Mouse (Mus musculus): ENCODE data around the gene Tmco1.

Tmco1 gene

DNA sequence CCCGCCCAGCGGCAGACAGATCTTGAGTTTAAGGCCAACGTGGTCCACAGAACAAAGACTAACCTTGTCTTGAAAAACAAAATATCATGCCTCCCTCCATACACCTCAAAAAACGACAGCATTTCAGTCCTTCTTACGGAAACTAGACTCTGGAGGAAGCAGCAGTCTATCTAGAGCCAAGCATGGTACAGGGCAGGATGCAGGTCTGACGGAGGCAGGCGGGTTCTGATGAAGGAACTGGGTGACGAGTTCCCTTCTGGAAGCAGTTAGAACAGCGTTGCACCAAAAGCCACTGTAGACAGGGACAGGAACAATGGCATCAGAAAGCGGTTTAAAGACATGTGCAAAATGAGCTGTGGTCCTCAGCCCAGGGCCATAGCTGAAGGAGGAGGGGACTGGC is 28.1 kb upstream of the Tmco1 start:
- in situ Hi-C loops (cut with MboI; ENCODE audit: low pct_unique_long_range_greater_than_20kb in 1 of 2, low sequenced_read_pairs in 2 of 2, unreplicated experiment in 1 of 2), result loop anchor here in 1 of 2 experiments (25.0 kb wide), 1 partner anchor 1143 kb away; the partner anchor contains the start of genes Dusp27 and Gpa33

DNA sequence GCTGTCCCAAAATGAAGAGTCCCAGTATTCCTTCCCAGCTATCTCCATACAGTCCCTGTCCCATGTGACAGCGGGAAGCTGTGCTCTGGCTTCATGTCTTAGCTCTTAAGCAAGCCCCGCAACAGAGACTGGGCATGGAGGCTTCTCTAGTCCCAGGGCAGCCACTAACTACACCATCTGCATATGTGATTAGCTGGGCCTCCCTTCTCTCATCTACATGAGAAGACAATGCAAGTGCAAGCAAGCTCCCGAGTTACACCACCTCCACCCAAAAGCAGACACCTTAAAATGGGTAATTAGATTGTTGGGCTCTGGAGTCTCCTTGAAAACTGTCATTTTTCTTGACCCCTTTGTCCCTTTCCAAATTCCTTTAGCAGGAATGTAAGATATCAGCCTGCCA is 26.1 kb upstream of the Tmco1 start:
- in situ Hi-C loops (cut with MboI; ENCODE audit: low pct_unique_long_range_greater_than_20kb in 1 of 2, low sequenced_read_pairs in 2 of 2, unreplicated experiment in 1 of 2), result loop anchor here in 1 of 2 experiments (25.0 kb wide), 1 partner anchor 1145 kb away; the partner anchor contains the start of genes Dusp27 and Gpa33

DNA sequence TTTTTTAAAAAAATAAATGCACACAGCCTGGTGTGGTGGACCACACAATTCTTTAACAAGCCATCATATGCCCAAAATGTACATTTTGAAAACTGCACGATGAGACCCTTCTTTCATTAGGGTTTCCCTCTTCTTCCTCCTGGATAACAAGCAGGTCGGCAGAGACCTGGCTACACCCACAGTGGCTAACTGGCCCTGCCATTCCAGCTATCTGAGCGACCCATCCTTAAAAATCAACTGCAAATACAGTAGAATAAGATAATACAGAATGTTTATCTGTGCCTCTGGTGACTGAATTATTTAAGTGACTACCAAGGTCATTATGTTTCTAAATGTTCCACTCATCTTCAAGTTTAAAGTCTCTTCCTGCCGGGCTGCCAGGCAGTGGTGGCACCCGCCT is 25.4 kb upstream of the Tmco1 start:
- in situ Hi-C loops (cut with MboI; ENCODE audit: low pct_unique_long_range_greater_than_20kb in 1 of 2, low sequenced_read_pairs in 2 of 2, unreplicated experiment in 1 of 2), result loop anchor here in 1 of 2 experiments (25.0 kb wide), 1 partner anchor 1145 kb away; the partner anchor contains the start of genes Dusp27 and Gpa33

DNA sequence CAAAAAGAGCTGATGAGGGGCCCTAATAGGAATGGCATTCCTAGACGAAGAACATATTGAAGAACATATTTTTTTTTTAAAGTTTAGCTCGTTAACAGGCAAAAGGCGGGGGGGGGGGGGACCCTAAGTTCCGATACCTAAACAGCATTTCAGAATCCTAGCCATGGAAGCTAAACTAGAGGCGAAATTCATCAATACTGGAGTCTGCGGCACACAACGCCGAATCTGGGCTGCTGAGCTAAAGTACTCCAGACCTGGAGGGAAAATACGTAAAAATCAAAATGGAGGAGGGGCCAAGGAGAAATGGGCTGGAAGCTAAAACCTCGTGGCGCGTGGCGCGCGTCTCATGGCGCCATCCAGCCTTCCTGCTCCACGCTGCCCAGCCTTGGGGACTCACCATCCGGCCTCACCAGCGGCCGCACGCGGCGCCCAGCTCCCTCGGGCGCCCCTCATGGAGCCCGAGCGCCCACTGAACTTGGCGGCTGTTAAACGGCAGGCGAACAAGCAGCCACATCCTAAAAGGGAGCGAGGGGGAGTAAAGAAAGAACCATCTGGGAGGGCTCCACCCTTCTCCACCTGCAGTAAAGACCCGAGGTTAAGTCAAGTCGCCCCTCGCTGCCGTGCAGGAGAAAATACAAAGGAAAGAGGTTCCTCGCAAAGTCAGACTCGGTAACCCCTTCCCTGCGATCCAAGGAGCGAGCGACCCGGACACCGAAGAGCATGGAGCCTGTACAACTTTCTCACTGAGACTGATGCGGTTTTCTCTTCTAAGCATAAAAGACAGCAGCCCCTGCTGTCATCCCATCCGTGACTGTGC is 24.5 kb upstream of the Tmco1 start:
- in situ Hi-C loops (cut with MboI; ENCODE audit: low pct_unique_long_range_greater_than_20kb in 1 of 2, low sequenced_read_pairs in 2 of 2, unreplicated experiment in 1 of 2), result loop anchor here in 1 of 2 experiments (25.0 kb wide), 1 partner anchor 1146 kb away; the partner anchor contains the start of genes Dusp27 and Gpa33

DNA sequence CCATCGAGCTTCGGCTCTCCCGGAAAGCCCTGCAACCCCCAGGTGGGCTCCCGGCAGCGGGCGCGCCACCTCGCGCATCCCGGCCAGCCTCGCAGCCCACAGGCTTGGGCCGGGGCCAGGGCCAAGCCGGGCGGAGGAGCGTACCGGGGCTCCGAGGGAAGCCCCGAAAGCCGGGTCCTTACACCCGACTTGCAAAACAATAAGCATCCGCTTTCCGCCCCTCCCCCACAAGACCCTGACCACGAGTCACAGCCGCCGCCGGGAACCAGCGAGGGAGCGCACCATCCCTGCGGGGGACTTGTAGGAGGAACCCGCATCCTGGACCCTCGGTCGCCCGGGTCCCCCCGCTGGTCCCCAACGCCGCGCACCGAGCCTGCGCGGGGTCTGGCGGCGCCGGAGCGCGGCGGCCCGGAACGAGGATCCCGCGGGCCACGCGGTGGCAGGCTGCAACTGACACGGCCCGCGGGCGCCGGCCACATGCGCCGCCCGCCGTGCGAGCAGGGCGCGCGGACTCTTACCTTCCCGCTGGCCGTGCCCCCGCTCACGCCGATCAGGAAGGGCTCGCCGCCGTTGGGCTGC is 23.8 kb upstream of the Tmco1 start:
- in situ Hi-C loops (cut with MboI; ENCODE audit: low pct_unique_long_range_greater_than_20kb in 1 of 2, low sequenced_read_pairs in 2 of 2, unreplicated experiment in 1 of 2), result loop anchor here in 1 of 2 experiments (25.0 kb wide), 1 partner anchor 1147 kb away; the partner anchor contains the start of genes Dusp27 and Gpa33

DNA sequence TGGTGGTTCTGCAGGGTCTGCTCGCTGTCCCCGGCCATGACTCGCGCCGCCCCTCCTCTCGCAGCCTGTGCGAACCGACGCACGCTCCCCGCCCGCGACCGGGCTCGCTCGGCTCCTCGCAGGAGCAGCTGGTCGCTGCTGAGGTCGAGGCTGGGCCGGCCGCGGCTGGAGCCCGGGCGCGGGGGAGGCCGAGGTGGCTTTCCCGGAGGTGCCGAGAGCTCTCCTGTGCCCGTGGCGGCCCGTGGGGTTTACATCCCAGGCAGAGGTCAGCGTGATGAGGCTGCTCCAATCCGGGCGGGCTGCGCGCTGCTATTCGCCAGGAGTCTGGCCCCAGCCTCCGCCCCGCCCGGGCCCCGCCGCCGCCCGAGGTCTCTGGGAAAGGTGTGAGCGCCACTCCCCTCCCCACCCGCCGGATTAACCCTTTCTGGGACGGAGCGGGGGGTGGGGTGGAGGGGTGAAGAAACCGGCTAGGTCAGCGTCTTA is 23.3 kb upstream of the Tmco1 start:
- in situ Hi-C loops (cut with MboI; ENCODE audit: low pct_unique_long_range_greater_than_20kb in 1 of 2, low sequenced_read_pairs in 2 of 2, unreplicated experiment in 1 of 2), result loop anchor here in 1 of 2 experiments (25.0 kb wide), 1 partner anchor 1148 kb away; the partner anchor contains the start of genes Dusp27 and Gpa33

DNA sequence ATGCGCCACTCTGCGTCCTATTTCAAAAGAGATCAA is 23.0 kb upstream of the Tmco1 start, which contains the start of gene Uck2:
TSS of gene Uck2 (minus strand) at position 1 of the 36 bp plus-strand sequence.
- in situ Hi-C loops (cut with MboI; ENCODE audit: low pct_unique_long_range_greater_than_20kb in 1 of 2, low sequenced_read_pairs in 2 of 2, unreplicated experiment in 1 of 2), result loop anchor here in 1 of 2 experiments (25.0 kb wide), 1 partner anchor 1148 kb away; the partner anchor contains the start of genes Dusp27 and Gpa33

DNA sequence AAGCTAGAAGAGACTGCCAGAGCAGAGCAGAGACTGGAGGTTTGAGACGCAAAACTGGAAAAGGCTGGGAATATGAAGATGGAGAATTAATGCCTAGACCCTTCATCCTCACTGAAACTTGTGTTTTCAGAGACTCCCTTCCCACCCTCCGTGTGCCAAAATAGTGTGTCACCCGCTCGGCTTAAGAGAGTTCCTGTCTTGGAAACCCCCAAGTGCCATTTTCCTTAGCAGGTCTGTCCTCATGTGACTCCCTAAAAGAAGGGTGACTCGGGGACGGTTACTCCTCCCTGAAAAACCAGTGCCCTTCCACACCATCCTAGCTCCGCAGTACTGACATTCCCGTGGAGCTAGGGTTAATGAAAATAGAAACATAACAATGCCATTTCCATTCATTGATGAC is 22.8 kb upstream of the Tmco1 start:
- in situ Hi-C loops (cut with MboI; ENCODE audit: low pct_unique_long_range_greater_than_20kb in 1 of 2, low sequenced_read_pairs in 2 of 2, unreplicated experiment in 1 of 2), result loop anchor here in 1 of 2 experiments (25.0 kb wide), 1 partner anchor 1148 kb away; the partner anchor contains the start of genes Dusp27 and Gpa33

DNA sequence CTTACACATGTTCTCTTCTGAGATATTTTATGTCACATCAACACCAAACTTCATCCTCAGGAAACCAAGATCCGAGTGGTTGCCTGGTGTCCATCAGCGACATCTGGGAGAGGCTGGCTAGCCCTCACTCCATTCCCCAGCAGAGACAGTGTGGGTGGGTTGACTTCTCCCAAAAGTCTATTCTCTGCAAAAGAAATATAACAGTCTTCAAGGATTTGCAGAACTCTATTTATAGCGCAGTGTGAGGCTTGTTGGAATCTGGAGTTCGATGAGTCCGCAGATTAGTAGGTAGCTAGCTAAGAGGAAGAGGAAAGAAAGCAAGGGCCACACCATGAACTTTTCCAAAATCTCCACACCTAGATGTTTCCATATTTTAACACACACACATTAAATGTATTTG is 21.0 kb upstream of the Tmco1 start:
- in situ Hi-C loops (cut with MboI; ENCODE audit: low pct_unique_long_range_greater_than_20kb in 1 of 2, low sequenced_read_pairs in 2 of 2, unreplicated experiment in 1 of 2), result loop anchor here in 1 of 2 experiments (25.0 kb wide), 1 partner anchor 1150 kb away; the partner anchor contains the start of genes Dusp27 and Gpa33

DNA sequence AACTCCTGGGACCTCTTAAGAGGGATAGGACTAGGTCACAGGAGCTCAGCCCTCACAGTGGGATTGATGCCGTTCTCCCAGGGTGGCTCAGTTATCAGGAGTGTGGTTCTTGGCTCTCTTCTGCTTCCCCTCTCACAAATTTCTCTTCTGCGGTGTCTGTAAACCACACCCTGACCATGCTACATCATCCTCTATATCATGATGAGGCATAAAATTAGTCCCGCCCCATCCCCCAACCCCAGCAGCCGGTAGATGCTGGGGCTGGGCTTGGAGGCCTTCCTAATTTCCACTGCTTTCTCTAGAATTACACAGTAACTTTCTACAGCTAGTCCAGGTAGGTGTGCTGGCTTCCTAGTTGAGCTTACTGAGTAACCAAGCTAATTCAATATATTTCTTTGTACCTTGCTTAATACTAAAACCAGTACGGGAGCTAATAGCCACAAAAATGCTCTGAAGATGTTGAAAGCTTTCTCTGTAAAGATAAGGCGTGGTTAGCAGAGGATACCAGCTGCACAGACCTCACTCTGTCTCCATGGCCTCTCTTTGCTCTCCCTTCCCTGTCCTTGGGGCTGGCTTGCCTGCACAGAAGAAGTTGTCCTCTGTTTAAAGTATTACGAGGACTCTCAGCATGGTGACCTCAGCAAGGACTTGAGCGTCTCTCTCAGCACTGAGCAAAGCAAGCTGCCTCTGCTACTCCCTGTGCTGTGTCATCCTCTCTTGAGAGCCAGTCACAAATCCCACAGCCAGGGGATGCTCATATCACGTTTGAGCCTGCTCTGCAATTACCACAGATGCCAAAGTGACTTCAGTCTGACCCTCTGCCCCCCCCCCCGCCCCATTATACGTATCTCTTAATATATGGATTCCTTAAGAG is 19.3 kb upstream of the Tmco1 start:
- in situ Hi-C loops (cut with MboI; ENCODE audit: low pct_unique_long_range_greater_than_20kb in 1 of 2, low sequenced_read_pairs in 2 of 2, unreplicated experiment in 1 of 2), result loop anchor here in 1 of 2 experiments (25.0 kb wide), 1 partner anchor 1152 kb away; the partner anchor contains the start of genes Dusp27 and Gpa33

DNA sequence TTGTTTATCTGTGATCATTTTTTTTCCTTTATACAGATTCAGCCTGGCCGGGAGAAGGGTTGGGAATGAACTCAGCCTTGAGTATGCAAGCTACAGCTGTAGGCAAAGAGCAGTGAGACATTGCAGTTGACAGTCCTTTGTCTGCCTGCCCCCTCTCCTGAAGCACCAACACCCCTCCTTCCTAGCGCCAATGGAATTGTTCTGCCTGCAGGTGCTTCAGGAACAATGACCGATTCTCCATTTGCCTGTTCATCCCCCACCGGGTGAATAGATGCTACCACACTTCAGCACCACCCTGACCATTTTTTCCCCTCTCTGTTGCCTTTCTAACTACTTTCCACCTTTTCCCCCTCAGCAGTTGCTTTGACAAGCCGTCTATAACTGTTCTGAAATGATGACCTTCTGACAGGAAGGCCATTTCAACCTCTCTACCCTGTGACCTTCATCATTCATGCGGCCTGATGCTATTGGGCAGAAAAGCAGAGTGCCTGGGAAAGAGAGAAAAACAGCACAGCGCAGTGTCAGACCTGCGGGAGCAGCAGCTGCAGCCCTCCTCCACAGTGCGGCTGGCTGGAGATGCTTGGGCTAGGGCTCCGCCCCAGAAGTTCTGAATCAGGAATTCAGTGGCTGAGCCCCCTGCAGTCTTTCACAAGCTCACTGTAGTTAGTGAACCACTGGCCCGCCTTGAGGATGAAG is 18.5 kb upstream of the Tmco1 start:
- in situ Hi-C loops (cut with MboI; ENCODE audit: low pct_unique_long_range_greater_than_20kb in 1 of 2, low sequenced_read_pairs in 2 of 2, unreplicated experiment in 1 of 2), result loop anchor here in 1 of 2 experiments (25.0 kb wide), 1 partner anchor 1152 kb away; the partner anchor contains the start of genes Dusp27 and Gpa33

DNA sequence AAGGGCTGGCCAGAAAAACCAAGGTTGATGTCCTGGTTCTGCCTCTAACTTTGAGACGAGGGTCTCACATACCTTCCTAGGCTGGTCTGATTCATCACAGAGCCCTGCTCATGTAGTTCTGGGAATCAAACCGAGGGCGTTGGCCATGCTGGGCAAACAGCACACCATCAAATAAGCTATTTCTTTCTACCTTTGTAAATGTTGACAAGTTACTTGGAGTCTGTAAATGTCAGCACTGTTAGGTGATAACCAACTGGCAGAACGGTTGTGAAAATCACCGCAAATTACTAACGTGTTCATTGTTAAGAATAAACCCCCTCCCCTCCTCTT is 17.9 kb upstream of the Tmco1 start:
- in situ Hi-C loops (cut with MboI; ENCODE audit: low pct_unique_long_range_greater_than_20kb in 1 of 2, low sequenced_read_pairs in 2 of 2, unreplicated experiment in 1 of 2), result loop anchor here in 1 of 2 experiments (25.0 kb wide), 1 partner anchor 1153 kb away; the partner anchor contains the start of genes Dusp27 and Gpa33

DNA sequence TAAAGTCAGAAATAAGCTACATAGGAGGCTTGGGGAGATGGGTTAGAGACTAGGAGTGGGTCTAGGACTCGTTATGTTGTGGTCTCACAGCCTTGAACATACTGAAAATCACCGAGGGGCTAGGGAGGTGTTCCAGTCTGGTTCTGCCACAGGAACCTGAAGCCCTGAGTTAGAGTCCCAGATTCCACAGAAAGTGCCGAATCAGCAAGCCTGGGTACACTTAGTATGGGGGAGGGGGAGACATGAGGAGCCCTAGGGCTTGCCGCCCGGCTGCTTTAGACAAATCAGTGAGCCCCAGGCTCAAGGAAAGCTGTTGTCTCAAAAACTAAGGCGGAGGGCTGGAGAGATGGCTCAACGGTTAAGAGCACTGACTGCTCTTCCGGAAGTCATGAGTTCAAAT is 16.6 kb upstream of the Tmco1 start:
- in situ Hi-C loops (cut with MboI; ENCODE audit: low pct_unique_long_range_greater_than_20kb in 1 of 2, low sequenced_read_pairs in 2 of 2, unreplicated experiment in 1 of 2), result loop anchor here in 1 of 2 experiments (25.0 kb wide), 1 partner anchor 1154 kb away; the partner anchor contains the start of genes Dusp27 and Gpa33

DNA sequence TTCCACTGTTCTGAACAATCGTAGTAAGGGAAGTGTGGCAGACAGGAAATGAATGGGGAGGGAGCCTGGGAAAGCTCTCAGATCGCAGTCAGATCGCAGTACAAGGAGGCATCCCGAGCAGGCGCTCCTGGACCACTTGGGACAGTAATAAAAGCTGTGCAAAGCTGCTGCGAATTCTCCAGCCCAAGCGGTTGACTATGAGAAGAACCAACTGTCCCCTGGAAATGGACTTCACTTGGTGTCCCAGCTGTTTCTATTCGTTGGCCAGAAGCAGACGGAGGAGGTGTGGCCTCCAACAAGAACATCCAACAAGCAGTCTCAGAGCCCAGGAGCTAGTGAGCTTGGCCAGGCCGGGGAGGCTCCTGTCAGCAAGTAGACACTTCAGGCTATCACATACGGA is 15.7 kb upstream of the Tmco1 start:
- in situ Hi-C loops (cut with MboI; ENCODE audit: low pct_unique_long_range_greater_than_20kb in 1 of 2, low sequenced_read_pairs in 2 of 2, unreplicated experiment in 1 of 2), result loop anchor here in 1 of 2 experiments (25.0 kb wide), 1 partner anchor 1155 kb away; the partner anchor contains the start of genes Dusp27 and Gpa33

DNA sequence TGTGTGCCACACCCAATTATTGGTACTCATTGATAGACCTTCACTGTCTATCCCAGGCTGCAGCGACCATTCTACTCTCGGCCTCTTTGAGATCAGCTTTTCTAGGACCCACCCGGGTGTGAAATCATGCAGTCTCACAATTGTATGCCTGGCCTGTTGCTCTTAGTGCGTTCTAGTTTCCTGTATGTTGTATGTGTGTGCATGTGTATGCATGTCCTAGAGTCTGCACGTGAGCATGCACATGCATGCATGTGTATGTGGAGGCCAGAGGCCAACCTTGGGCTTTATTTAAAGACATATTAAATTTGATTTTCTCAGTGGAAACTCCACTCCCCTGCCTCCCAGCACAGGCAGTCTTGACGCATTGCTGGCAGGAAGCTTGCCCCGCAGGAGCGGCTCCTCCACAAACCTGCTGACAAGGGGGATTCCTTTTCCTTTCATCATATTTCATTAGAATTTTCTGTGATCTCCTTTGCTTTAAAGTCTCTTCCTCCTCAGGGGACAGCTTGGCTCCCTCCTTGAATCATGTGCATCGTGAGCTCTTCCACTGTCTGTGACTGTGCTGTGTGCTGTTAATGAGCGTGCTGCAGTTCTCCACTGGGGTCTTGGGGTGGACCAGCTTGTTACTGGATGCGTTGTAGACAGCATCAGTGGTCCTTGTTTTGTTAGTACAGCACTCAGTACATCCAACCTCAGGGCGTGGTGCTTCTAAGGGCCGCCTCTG is 12.3 kb upstream of the Tmco1 start:
- in situ Hi-C loops (cut with MboI; ENCODE audit: low pct_unique_long_range_greater_than_20kb in 1 of 2, low sequenced_read_pairs in 2 of 2, unreplicated experiment in 1 of 2), result loop anchor here in 1 of 2 experiments (25.0 kb wide), 1 partner anchor 1159 kb away; the partner anchor contains the start of genes Dusp27 and Gpa33

DNA sequence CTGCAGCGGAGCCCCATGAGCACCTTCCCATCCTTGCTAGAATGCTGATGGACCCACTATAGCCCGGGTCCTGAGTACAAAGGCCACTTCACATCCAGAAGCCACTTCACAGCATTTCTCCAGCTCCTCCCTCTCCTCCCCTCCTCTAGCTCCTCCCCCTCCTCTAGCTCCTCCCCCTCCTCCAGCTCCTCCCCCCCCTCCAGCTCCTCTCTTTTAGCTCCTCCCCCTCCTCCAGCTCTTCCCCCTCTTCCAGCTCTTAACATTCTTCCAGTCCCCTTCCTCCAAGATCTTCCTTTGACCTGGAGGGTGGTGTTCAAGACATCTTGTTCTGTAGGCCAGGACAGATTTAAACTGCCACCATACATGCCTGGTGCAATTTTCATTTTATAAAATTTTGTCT is 8.1 kb upstream of the Tmco1 start:
- in situ Hi-C loops (cut with MboI; ENCODE audit: low pct_unique_long_range_greater_than_20kb in 1 of 2, low sequenced_read_pairs in 2 of 2, unreplicated experiment in 1 of 2), result no loop called here

DNA sequence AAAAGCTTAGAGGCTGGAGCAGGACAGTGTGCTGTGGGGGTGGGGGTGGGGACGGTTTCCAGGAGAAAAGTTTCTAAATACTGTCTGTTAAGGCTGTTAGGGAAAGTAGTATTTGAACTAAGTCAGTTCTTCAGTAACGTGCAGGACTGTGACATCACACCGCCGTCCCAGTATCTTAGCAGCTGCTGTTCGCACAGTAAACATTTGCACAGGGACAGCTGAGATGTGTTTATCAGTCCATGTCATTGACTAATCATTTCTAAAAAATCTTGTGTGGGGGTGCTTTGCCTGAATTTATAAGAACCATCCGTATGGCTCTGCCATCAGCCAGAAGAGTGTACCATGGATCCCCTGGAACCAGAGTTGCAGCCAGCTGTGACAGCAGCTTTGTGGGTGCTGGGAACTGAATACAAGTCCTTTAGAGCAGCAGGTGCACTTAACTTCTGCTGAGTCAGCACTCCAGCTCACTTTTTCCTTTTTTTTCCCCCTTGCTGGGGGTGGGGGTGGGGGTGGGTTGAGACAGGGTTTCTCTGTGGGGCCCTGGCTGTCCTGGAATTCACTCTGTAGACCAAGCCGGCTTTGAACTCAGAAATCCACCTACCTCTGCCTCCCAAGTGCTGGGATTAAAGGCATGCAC is 2.6 kb upstream of the Tmco1 start:
- in situ Hi-C loops (cut with MboI; ENCODE audit: low pct_unique_long_range_greater_than_20kb in 1 of 2, low sequenced_read_pairs in 2 of 2, unreplicated experiment in 1 of 2), result no loop called here
